Mouse (Mus musculus): ENCODE data around the gene Dapk3. TPM values are rescaled to one million over a fixed set of nuclear protein-coding genes. Genes with fewer than 3 reads are reported as not detected.
A peak's percentile ranks its signal among the peaks of the same experiment; 100 is the strongest.
"Not testable (repeated sequence)": the region's sequence is repeated elsewhere in the genome, so short reads cannot be mapped to it uniquely, and the experiment has no call there.

Dapk3 gene
- polyA plus RNA-seq, 1 experiment: 58.2 TPM

- no peak for DNase-seq (ENCODE audit: low spot score)
These were observed 37.0 kb upstream of the Dapk3 start for GRCm38 (mm10) chr10:81145778-81146177.

GRCm38 (mm10) chr10:81146296-81146695 is 36.5 kb upstream of the Dapk3 start:
- no peak for DNase-seq (ENCODE audit: low spot score)

- DNase-seq (ENCODE audit: low spot score): no peak
These were observed 31.5 kb upstream of the Dapk3 start for GRCm38 (mm10) chr10:81151261-81151660.

GRCm38 (mm10) chr10:81152609-81153008 is 30.2 kb upstream of the Dapk3 start:
- DNase-seq (ENCODE audit: low spot score): no peak

GRCm38 (mm10) chr10:81154313-81154712 is 28.5 kb upstream of the Dapk3 start:
- DNase-seq (ENCODE audit: low spot score): no peak

- peak; percentile 21 for DNase-seq (ENCODE audit: low spot score)
These were observed 28.1 kb upstream of the Dapk3 start for GRCm38 (mm10) chr10:81154736-81155135.

- no peak for DNase-seq (ENCODE audit: low spot score)
These were observed 21.0 kb upstream of the Dapk3 start for GRCm38 (mm10) chr10:81161602-81162317.

GRCm38 (mm10) chr10:81162318-81162652 is 20.5 kb upstream of the Dapk3 start:
- no peak for DNase-seq (ENCODE audit: low spot score)

GRCm38 (mm10) chr10:81165118-81165517 is 17.7 kb upstream of the Dapk3 start:
- no peak for DNase-seq (ENCODE audit: low spot score)

GRCm38 (mm10) chr10:81167200-81168086 is 15.4 kb upstream of the Dapk3 start, which contains the start of gene Pias4:
Gene Pias4 (minus strand): TSS chr10:81167923.
- DNase-seq (ENCODE audit: low spot score): peak; percentile 95

GRCm38 (mm10) chr10:81168087-81168431 is 14.7 kb upstream of the Dapk3 start:
- no peak for DNase-seq (ENCODE audit: low spot score)

- peak; percentile 70 for DNase-seq (ENCODE audit: low spot score)
These were observed 14.1 kb upstream of the Dapk3 start for GRCm38 (mm10) chr10:81168521-81169244.

GRCm38 (mm10) chr10:81169411-81169900 is 13.3 kb upstream of the Dapk3 start:
- not testable (repeated sequence) for DNase-seq (ENCODE audit: low spot score)

- DNase-seq (ENCODE audit: low spot score): no peak
These were observed 9.7 kb upstream of the Dapk3 start for GRCm38 (mm10) chr10:81173132-81173531.

GRCm38 (mm10) chr10:81174617-81175344 is 8.0 kb upstream of the Dapk3 start:
- DNase-seq (ENCODE audit: low spot score): no peak

- not testable (repeated sequence) for DNase-seq (ENCODE audit: low spot score)
These were observed 7.5 kb upstream of the Dapk3 start for GRCm38 (mm10) chr10:81175345-81175701.

GRCm38 (mm10) chr10:81175936-81176465 is 6.8 kb upstream of the Dapk3 start:
- DNase-seq (ENCODE audit: low spot score): no peak

- DNase-seq (ENCODE audit: low spot score): peak; percentile 100
These were observed 6.1 kb upstream of the Dapk3 start, which contains the start of gene Eef2 for GRCm38 (mm10) chr10:81176466-81177271. Gene Eef2 (plus strand): TSS chr10:81176631.

GRCm38 (mm10) chr10:81177491-81177925 is 5.3 kb upstream of the Dapk3 start:
- no peak for DNase-seq (ENCODE audit: low spot score)
